Mouse (Mus musculus) MEL (cell line): Measurements from ENCODE around the gene Sgcd. TPM values are rescaled to one million over a fixed set of nuclear protein-coding genes. Genes with fewer than 3 reads are reported as not detected.

Source experiments
- DNase-seq: peaks from one replicate; pipeline ENCODE4 v3.0.0; 2011; ENCODE audit warnings: low read depth, low spot score
- H3K27ac ChIP-seq: 2 replicates; pipeline ENCODE4 v1.5.1; 2012; ENCODE audit warnings: low read depth, mild to moderate bottlenecking, control low read depth, low read length, moderate library complexity; ENCODE audit not compliant: control insufficient read depth
- H3K27me3 ChIP-seq, 2 experiments: fragments of 150-350 bp in 1 of 2; sonication (generic) in 1 of 2; 2 replicates each; pipeline ENCODE4 v1.6.1; 2012; ENCODE audit warnings: low read length in 2 of 2, mild to moderate bottlenecking in 2 of 2, improper control_type of control experiment in 1 of 2, moderate library complexity in 1 of 2; ENCODE audit not compliant: insufficient read depth in 2 of 2, control insufficient read depth in 1 of 2
- H3K36me3 ChIP-seq, 2 experiments: 2 replicates each; pipeline ENCODE4 v1.6.1; 2012 to 2014; ENCODE audit warnings: low read length in 2 of 2, improper control_type of control experiment in 1 of 2, inconsistent platforms in 1 of 2, mild to moderate bottlenecking in 1 of 2; ENCODE audit not compliant: insufficient read depth in 2 of 2, control insufficient read depth in 1 of 2
- H3K4me1 ChIP-seq, 2 experiments: fragments of 150-350 bp in 1 of 2; sonication (generic) in 1 of 2; 2 replicates each; pipeline ENCODE4 v1.6.1; 2012; ENCODE audit warnings: low read length in 2 of 2, improper control_type of control experiment in 1 of 2, mild to moderate bottlenecking in 1 of 2; ENCODE audit not compliant: insufficient read depth in 2 of 2, control insufficient read depth in 1 of 2
- H3K4me3 ChIP-seq, 2 experiments: fragments of 150-350 bp in 1 of 2; sonication (generic) in 1 of 2; 2 replicates each; pipeline ENCODE4 v1.5.1; 2012; ENCODE audit warnings: low read depth in 2 of 2, low read length in 2 of 2, mild to moderate bottlenecking in 2 of 2, moderate library complexity in 2 of 2, control low read depth in 1 of 2, improper control_type of control experiment in 1 of 2; ENCODE audit not compliant: control insufficient read depth in 1 of 2, insufficient read depth in 1 of 2
- H3K79me2 ChIP-seq: 2 replicates; pipeline ENCODE4 v1.6.1; 2012; ENCODE audit warnings: mild to moderate bottlenecking, low read length, moderate library complexity; ENCODE audit not compliant: control insufficient read depth, poor library complexity, insufficient read depth
- H3K9ac ChIP-seq: 2 replicates; pipeline ENCODE4 v1.6.1; 2012; ENCODE audit warnings: low read depth, mild to moderate bottlenecking, control low read depth, low read length, moderate library complexity; ENCODE audit not compliant: control insufficient read depth, poor library complexity, severe bottlenecking
- H3K9me3 ChIP-seq: fragments of 150-350 bp; sonication (generic); replicated peaks from 2 replicates; pipeline ENCODE4 v1.6.1; 2012; ENCODE audit warnings: mild to moderate bottlenecking, low read length, improper control_type of control experiment, moderate library complexity; ENCODE audit not compliant: insufficient read depth
- BHLHE40 ChIP-seq: IDR thresholded peaks from 2 replicates; pipeline ENCODE4 v1.6.1; 2012; ENCODE audit warnings: low read depth, mild to moderate bottlenecking, inconsistent platforms, low read length, improper control_type of control experiment, borderline replicate concordance
- ELF1 ChIP-seq: IDR thresholded peaks from 2 replicates; pipeline ENCODE4 v1.6.1; 2014; ENCODE audit warnings: low read depth, mild to moderate bottlenecking, inconsistent platforms, low read length, improper control_type of control experiment, moderate library complexity
- EP300 ChIP-seq, 2 experiments: IDR thresholded peaks; 2 replicates each; pipeline ENCODE4 v1.6.1; 2011; ENCODE audit warnings: improper control_type of control experiment in 2 of 2, low read length in 2 of 2, low read depth in 1 of 2, mild to moderate bottlenecking in 1 of 2
- ETS1 ChIP-seq: IDR thresholded peaks from 2 replicates; pipeline ENCODE4 v1.6.1; 2012; ENCODE audit warnings: low read depth, mild to moderate bottlenecking, inconsistent platforms, low read length, improper control_type of control experiment, moderate library complexity
- GABPA ChIP-seq: IDR thresholded peaks from 2 replicates; pipeline ENCODE4 v1.6.1; 2012; ENCODE audit warnings: low read depth, mild to moderate bottlenecking, inconsistent platforms, low read length, improper control_type of control experiment, moderate library complexity
- MAZ ChIP-seq: IDR thresholded peaks from 2 replicates; pipeline ENCODE4 v1.6.1; 2012; ENCODE audit warnings: low read depth, mild to moderate bottlenecking, inconsistent platforms, low read length, improper control_type of control experiment
- MEF2A ChIP-seq: IDR thresholded peaks from 2 replicates; pipeline ENCODE4 v1.6.1; 2014; ENCODE audit warnings: low read depth, mild to moderate bottlenecking, inconsistent platforms, low read length, improper control_type of control experiment; ENCODE audit not compliant: poor library complexity, insufficient replicate concordance, severe bottlenecking; ENCODE audit errors: extremely low read depth
- NELFE ChIP-seq: IDR thresholded peaks from 2 replicates; pipeline ENCODE4 v1.6.1; 2011; ENCODE audit warnings: low read depth, low read length, improper control_type of control experiment
- NRF1 ChIP-seq: IDR thresholded peaks from 2 replicates; pipeline ENCODE4 v1.6.1; 2014; ENCODE audit warnings: low read depth, mild to moderate bottlenecking, inconsistent platforms, low read length, improper control_type of control experiment, moderate library complexity; ENCODE audit not compliant: poor library complexity, insufficient read depth, severe bottlenecking
- POLR2AphosphoS2 ChIP-seq: IDR thresholded peaks from 2 replicates; pipeline ENCODE4 v1.6.1; 2011; ENCODE audit warnings: low read length, improper control_type of control experiment
- POLR2AphosphoS5 ChIP-seq: IDR thresholded peaks from 2 replicates; pipeline ENCODE4 v1.6.1; 2012; ENCODE audit warnings: low read depth, borderline replicate concordance, mild to moderate bottlenecking, inconsistent platforms, low read length, moderate library complexity, mixed read lengths
- RAD21 ChIP-seq: IDR thresholded peaks from 2 replicates; pipeline ENCODE4 v1.6.1; 2011; ENCODE audit warnings: mild to moderate bottlenecking, low read depth, low read length, improper control_type of control experiment
- RCOR1 ChIP-seq: IDR thresholded peaks from 2 replicates; pipeline ENCODE4 v1.6.1; 2012; ENCODE audit warnings: low read depth, mild to moderate bottlenecking, inconsistent platforms, low read length, improper control_type of control experiment
- SIN3A ChIP-seq: IDR thresholded peaks from 2 replicates; pipeline ENCODE4 v1.6.1; 2012; ENCODE audit warnings: low read length, improper control_type of control experiment, inconsistent platforms
- SMC3 ChIP-seq: IDR thresholded peaks from 2 replicates; pipeline ENCODE4 v1.6.1; 2011; ENCODE audit warnings: low read depth, low read length, improper control_type of control experiment
- TAL1 ChIP-seq: IDR thresholded peaks from 2 replicates; pipeline ENCODE4 v1.6.1; 2012; ENCODE audit warnings: mild to moderate bottlenecking, inconsistent platforms, low read length, moderate library complexity, mixed read lengths
- TBP ChIP-seq: IDR thresholded peaks from 2 replicates; pipeline ENCODE4 v1.8.0; 2011; ENCODE audit warnings: low read depth, low read length, improper control_type of control experiment
- USF2 ChIP-seq, 2 experiments: IDR thresholded peaks; 2 replicates each; pipeline ENCODE4 v1.6.1; 2011 to 2012; ENCODE audit warnings: improper control_type of control experiment in 2 of 2, low read length in 2 of 2, borderline replicate concordance in 1 of 2, inconsistent platforms in 1 of 2, low read depth in 1 of 2, mild to moderate bottlenecking in 1 of 2; ENCODE audit not compliant: insufficient read depth in 1 of 2
- ZC3H11A ChIP-seq: IDR thresholded peaks from 2 replicates; pipeline ENCODE4 v1.6.1; 2012; ENCODE audit warnings: low read depth, mild to moderate bottlenecking, inconsistent platforms, low read length, improper control_type of control experiment
- ZMIZ1 ChIP-seq: IDR thresholded peaks from 2 replicates; pipeline ENCODE4 v1.6.1; 2012; ENCODE audit warnings: low read depth, mild to moderate bottlenecking, inconsistent platforms, low read length, improper control_type of control experiment, moderate library complexity
- polyA plus RNA-seq, 2 experiments: library from polyadenylated mRNA; stranded (reverse) in 1 of 2; unstranded in 1 of 2; fragments of >175 nt in 1 of 2; fragments of >200 nt in 1 of 2; gene quantifications; 2 replicates each; pipeline versions ENCODE4 v1.2.1 to v1.2.4; 2012; ENCODE audit warnings: low replicate concordance in 2 of 2, low read depth in 1 of 2; ENCODE audit not compliant: insufficient read length in 2 of 2, insufficient read depth in 1 of 2, missing spikeins in 1 of 2
- total RNA-seq: library from RNA; depleted of rRNA; stranded (reverse); fragments of 300-350 nt; gene quantifications from 2 replicates; pipeline ENCODE4 v1.2.3, GENCODE M21; 2012

Gene Sgcd
- total and polyA plus RNA-seq, 3 experiments: not detected

GRCm38 (mm10) chr11:47982152-47982551, 6.6 kb downstream of the Sgcd start:
- Histone ChIP-seq H3K4me3 (no peak overlapping the region), H3K79me2 (no peaks in the 10 kb centered on the region), H3K27ac (no peak overlapping the region), H3K27me3 (no peaks in the 10 kb centered on the region), H3K9me3 (no peaks in the 10 kb centered on the region), H3K9ac (no peak overlapping the region), H3K4me1 (no peaks in the 10 kb centered on the region), H3K36me3 (no peaks in the 10 kb centered on the region)
- TF ChIP-seq SIN3A: no peak
- no peak for DNase-seq

- Histone ChIP-seq H3K27ac (no peak overlapping the region), H3K4me1 (no peaks in the 10 kb centered on the region), H3K9ac (no peak overlapping the region), H3K9me3 (no peaks in the 10 kb centered on the region), H3K36me3 (no peaks in the 10 kb centered on the region), H3K79me2 (no peaks in the 10 kb centered on the region), H3K27me3 (no peaks in the 10 kb centered on the region), H3K4me3 (no peak overlapping the region)
- TF ChIP-seq MAZ (no peak), POLR2AphosphoS5 (no peak), TAL1 (no peak), ZMIZ1 (no peak), POLR2AphosphoS2 (no peak), SMC3 (no peak), RAD21 (no peak), RCOR1 (no peak), BHLHE40 (no peak), NELFE (no peak)
- no peak for DNase-seq
These were observed 7.7 kb downstream of the Sgcd start for GRCm38 (mm10) chr11:47981108-47981507.

GRCm38 (mm10) chr11:47953291-47953690, 35.5 kb downstream of the Sgcd start:
- Histone ChIP-seq H3K4me3 (no peak overlapping the region), H3K27me3 (no peaks in the 10 kb centered on the region), H3K9ac (no peak overlapping the region), H3K27ac (no peak overlapping the region), H3K79me2 (no peaks in the 10 kb centered on the region), H3K9me3 (no peaks in the 10 kb centered on the region), H3K4me1 (no peaks in the 10 kb centered on the region), H3K36me3 (no peaks in the 10 kb centered on the region)
- DNase-seq: no peak
- TF ChIP-seq SIN3A (no peak), TBP (no peak), SMC3 (no peak), NELFE (no peak), POLR2AphosphoS5 (no peak), ETS1 (no peak), RCOR1 (no peak), ZC3H11A (no peak), MEF2A (no peak), EP300 (IDR thresholded peaks at IDR 0.05; ENCODE audit: low read depth in 1 of 2, low read length in 2 of 2) (no peak), ELF1 (no peak), GABPA (no peak), NRF1 (no peak), USF2 (IDR thresholded peaks at IDR 0.05; ENCODE audit: borderline replicate concordance in 1 of 2, insufficient read depth in 1 of 2, low read depth in 1 of 2, low read length in 2 of 2) (no peak)
- TF ChIP-seq, all 39 proteins: peak for 0
